Mouse (Mus musculus) heart, adult 9 months (tissue): ENCODE measurements around the gene Tmprss9.
A peak's percentile ranks its signal among the peaks of the same experiment; 100 is the strongest.

Experiments used
- DNase-seq, 2 experiments: peaks; one replicate each; pipeline ENCODE4 v3.0.0; 2022; ENCODE audit warnings: low spot score in 2 of 2

Tmprss9 gene

DNA sequence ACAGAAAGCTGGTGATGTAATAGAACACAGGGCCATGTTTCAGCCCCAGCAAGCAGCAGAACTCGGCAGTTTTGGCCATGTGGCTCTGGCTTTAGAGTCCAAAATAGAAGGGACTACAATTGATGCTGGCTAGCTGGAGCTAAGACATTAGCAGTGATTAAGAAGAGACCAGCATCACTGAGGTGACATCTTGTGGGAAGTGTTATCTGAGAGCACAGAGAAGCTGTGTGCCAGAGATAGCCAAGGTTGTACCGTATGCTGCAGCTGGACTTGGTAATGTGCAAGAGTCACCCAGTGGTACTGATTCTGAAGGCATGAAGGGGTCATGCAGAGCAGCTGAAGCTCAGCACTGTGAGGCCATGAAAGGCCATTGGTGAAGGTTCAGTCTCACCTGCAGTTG lies 43.6 kb downstream of the Tmprss9 start:
- DNase-seq: no peak

DNA sequence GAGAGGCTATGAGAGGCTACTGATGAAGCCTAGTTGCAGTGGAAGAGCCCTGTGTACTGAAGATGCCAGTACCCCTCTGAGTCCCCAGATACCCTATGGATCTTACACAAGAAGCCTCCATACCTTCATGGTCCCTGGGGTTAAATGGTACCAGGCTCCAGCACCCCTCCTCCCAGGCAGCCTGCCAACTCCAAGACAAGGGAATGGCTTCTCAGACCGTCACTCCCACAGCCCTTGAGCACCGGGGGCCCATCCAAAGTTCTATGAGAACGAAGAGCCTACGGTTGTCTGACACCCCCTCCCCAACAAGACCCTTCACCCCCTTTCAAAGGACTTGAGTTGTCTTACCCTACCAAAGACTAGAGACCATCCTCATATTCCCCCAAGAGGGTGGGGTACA lies 44.1 kb downstream of the Tmprss9 start:
- no peak for DNase-seq

DNA sequence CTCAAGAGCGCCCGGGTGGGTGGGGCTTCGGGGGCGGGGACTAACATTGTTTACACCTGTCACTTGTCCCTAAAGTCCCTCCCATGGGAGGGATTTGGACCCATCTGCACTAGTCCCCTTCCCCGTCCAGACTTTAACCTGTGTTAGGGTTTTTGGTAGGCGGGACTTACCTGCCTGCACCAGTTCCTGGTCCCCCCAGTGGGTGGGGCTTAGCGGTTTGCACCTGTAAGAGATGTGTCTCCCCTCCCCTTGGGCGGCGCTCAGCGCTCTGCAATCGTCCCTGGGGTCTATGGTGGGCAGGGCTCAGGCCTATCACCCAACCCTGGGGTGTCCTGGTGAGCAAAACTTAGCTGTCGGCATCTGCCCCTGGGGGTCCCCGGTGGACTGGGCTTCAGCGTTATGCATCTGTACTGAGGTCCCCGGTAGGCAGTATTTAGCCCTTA lies 45.7 kb downstream of the Tmprss9 start:
- no peak for DNase-seq

DNA sequence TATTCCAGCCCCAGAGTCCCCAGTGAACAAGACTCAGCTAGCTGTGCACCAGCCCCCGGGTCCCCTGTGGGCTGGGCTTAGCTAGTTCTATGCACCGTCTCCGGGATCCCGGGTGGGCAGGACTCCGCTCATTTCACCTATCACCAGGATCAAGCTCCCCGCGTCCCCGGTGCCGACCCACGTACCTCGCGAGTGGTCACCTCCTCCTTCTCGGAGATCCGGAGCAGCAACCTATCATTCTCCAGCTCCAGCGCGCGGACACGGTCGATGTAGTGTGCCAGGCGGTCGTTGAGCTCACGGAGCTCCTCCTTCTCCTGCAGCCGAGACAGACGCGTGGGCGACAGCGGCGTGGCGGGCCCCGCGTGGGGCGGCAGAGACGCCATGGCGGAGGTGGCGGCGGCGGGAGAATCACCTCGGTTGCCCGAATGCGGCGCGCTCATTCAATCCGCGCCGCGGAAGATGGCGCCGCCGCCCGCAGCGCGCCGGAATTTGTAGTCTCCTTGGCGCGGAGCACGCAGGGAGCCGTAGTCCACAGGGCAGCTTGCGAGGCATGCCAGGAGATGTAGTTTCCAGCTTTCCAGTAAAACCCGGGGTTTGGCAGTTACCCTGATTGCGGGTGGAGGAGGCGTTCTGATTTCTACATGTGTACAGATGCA lies 46.3 kb downstream of the Tmprss9 start, which contains the start of gene Lmnb2:
Gene Lmnb2, minus strand, starts transcription at position 467 of the 656 bp plus-strand sequence.
- DNase-seq: peak in 1 of 2 experiments; percentile 61

DNA sequence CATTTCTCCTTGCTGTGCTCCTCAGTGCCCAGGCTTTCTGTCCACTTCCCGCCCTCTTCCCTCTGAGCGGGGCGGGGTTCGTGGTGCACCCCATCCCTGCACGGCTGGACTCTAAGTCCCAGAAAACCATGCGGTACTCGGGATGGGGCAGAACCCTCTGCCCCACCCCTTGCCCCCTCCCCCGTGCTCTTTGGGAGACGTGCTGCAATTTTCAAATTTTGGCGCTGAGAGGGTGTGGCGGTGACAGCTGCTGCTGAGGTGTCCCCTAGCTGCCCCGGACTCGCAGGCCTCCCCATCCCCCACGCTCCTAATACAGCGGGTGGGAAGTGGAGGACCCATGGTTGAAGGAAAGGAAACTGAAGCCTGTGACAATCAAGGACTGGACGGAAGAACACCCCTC lies 50.3 kb downstream of the Tmprss9 start:
- no peak for DNase-seq

DNA sequence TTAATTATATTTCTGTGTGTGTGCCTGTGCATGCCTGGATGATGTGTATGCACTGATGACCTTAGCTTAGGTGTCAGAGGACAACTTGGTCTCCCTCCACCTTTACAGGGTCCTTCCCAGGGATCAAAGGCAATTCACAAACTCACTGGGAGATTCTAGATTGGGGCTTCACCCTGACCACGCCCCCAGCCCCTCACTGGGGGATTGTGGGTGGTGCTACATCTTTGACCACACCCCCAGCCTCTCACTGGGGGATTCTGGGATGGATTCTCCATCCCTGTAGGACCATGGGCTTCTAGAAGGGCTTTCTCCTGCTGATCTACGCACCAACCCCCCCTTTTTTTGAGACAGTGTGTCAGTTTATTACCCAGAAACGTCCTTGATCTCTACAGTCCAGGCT lies 53.8 kb downstream of the Tmprss9 start:
- DNase-seq: no peak

DNA sequence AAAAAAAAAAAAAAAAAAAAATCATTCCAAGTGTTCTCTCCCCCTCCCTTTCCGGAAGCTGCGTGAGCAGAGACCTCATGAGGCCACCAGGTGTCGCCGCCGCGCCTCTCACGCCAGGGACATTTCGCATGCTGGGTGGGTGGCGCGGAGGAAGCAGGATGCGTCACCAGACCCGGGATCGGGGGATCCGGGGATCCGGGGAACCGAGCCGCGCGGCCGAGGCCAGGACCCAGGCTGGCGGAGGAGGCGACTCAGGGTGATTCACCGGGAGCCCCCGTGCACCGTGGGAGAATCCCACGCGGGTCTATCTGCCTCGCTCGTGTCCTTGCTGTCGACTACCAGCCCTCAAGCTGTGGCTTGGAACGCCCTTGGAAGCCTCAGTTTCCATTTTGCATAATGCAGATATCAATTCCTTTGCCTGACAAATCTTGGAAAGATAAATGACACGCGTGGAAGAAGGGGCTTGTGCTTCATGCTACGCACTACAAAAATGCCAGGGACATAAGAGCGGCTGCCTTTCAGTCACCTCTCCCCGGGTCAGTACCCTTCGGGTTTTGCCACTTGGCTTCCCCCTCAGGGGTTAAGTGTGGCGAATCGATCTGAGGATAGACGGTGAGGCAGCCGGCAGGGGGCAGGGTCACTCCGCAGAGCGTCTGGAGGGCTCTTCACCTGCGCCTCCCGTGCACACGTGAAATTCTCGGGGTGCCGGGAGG lies 57.1 kb downstream of the Tmprss9 start:
- peak; percentile 90 to 92 for DNase-seq

DNA sequence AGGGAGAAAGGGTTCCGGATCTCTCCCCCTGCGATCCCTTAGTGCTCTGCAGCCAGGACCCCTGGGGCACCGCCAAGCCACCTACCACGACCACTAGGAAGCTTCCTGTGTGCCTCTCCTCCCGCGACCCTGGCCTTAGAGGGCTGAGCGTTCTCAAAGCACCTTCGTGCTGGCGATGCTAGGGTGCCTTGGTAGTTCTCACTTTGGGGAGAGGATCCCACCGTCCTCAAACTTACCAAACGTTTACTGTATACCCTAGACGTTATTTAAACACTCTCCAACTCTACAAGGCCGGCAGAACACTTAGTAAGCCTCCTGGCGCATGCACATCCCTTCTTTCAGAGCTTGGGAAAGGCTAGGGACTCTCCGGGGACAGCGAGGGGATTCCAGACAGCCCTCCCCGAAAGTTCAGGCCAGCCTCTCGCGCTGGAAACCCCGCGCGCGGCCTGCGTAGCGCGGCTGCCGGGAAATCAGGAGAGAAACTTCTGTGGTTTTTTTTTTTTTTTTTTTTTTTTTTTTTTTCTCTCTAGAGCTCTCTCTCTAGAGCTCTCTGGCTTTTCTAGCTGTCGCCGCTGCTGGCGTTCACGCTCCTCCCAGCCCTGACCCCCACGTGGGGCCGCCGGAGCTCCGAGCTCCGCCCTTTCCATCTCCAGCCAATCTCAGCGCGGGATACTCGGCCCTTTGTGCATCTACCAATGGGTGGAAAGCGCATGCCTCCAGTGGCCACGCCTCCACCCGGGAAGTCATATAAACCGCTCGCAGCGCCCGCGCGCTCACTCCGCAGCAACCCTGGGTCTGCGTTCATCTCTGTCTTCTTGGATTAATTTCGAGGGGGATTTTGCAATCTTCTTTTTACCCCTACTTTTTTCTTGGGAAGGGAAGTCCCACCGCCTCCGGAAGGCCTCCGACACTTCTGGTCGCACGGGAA lies 57.9 kb downstream of the Tmprss9 start, which contains the start of gene Gadd45b:
Gene Gadd45b, plus strand, starts transcription at position 775 of the 928 bp plus-strand sequence.
- peak; percentile 98 for DNase-seq

DNA sequence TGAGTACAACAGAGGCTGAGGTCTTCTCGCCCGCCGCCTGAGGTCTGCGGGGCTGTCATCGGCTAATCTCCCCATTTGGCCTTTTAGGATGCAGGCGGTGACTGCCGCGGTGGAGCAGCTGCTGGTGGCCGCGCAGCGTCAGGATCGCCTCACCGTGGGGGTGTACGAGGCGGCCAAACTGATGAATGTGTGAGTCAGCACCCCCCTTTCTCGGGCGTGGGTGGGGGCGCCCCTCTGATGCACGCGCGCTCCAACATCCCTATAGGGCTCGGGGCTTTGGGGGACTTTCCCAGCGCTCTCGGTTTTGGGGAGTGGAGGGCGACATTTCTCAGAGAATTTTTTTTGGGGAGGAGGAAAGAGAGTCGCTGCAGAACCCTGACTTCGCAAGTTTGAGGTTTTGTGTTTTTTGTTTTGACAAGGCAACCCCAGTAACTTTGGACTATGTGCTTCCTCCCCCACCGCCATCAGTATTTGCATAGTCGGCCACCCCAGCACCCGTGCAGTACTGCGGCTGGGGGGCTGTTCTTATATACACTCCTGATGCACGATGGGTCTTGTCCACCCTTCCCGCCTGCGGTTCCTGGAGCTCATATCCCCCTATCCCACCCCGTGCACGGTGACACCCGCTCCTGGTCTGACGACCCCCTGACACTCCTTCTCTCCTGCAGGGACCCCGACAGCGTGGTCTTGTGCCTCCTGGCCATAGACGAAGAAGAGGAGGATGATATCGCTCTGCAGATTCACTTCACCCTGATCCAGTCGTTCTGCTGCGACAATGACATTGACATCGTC lies 58.9 kb downstream of the Tmprss9 start:
- DNase-seq: peak; percentile 47 to 51

DNA sequence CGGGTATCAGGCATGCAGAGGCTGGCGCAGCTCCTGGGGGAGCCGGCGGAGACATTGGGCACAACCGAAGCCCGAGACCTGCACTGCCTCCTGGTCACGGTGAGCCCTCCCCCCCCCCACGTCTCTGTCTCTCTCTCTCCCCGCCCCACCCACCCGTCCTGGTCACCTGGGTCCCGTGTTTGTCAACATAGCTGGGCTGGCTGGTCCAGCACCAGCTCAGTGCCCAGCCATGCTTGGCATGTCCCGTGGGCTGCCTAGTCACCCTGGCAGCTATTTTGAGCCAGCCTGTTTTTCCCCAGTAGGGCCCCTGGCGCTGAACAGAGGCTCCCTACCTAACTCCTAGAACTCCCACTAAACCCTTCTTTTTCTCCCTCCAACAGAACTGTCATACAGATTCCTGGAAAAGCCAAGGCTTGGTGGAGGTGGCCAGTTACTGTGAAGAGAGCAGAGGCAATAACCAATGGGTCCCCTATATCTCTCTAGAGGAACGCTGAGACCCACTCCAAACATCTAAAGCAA lies 59.6 kb downstream of the Tmprss9 start:
- peak; percentile 70 to 72 for DNase-seq

DNA sequence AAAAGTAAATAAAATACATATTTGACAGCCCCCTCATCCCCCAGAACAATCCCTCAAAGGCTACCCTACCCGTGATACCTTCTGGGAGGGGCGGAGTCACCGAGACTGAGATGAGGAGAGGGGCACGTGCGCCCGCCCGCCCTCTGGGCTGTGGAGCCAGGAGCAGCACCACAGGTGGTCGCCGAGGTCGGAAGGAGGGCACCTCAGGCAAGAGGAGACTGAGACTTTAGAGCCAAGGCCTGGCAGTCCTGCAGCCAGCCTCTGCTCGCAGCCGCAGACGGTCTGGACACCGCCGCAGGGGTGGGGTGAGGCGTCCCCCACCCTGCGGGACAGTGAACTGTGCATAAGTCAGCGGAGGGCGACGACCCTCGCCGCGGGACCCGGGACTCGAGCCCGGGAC lies 60.0 kb downstream of the Tmprss9 start:
- DNase-seq: no peak

DNA sequence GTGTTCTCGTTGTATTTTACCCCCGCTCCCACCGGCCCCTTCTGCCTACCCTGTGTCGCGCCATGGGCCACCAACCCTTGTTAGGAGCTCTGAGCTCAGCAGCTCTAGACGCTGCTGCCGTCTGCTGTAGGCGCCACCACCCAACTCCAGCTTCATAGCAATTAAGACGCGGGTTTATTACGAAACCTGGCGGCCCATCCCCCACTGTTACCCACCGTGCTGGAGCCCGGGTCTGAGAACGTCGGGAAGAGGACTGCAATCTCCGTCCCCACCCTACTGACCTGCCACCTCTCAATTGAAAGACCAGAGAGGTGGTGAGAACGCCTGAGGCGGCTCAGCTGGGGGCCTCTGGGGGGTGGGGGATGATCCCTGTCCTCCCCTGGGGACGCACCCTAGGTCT lies 60.6 kb downstream of the Tmprss9 start:
- no peak for DNase-seq

DNA sequence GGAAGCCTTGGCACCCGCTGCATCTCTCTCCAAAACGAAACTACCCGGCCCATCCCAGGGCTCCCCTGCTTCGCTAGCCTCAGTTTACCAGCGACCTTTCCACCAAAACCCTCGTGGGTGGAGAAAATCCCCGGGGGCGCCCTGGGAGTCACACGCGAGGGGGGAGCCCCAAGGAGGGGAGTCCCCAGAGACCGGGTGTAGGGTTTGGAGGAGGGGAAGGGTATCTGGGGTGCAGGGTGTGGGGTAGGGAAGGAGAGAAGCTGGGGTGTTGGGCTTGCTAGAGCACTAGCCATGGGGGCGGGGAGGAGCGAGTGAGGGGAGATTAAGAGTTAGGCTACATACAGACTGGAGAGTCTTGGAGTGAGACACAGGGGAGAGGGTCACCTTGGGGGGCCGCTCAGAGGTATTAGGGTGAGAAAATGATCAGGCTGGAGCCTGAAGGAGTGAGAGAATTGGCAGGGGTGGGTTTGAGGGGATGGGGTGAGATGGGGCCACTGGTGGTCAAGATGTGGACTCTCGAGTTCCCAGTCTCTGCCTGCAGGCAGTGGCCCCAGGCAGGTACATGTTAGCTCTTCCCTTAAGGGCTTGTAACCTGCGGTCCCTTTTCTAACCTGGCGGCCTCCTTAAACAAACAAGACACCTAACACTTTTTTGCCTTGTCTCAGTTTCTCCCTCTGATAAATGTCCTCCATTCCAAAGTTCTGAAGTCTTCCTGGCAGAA lies 61.2 kb downstream of the Tmprss9 start:
- peak in 1 of 2 experiments; percentile 42 for DNase-seq

DNA sequence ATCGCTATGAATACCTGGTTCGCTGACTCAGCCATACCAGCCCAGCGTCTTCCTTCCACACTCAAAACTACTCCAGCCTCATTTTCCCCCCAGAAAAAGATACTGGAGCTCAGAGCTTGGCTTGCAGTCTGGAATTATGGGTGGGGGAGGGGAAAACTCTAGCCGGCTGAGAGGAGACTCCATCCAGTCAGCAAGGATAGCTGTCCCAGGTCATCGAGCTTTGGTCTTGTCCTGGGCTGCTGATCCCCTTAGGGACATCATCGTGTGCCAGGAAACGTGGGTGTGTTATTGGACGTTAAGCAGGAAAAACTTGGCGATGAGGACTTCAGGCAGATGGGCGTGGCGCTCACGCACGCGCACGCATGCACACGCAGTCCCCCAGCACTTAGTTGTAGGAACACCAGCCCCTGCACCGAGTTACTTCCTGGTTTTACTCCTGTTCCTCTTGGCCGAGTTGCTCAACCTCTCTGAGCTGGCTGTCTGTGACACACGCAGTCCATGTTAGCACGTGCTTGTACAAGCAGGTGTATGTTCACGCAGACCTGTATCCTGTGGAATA lies 61.9 kb downstream of the Tmprss9 start:
- peak; percentile 54 to 58 for DNase-seq

DNA sequence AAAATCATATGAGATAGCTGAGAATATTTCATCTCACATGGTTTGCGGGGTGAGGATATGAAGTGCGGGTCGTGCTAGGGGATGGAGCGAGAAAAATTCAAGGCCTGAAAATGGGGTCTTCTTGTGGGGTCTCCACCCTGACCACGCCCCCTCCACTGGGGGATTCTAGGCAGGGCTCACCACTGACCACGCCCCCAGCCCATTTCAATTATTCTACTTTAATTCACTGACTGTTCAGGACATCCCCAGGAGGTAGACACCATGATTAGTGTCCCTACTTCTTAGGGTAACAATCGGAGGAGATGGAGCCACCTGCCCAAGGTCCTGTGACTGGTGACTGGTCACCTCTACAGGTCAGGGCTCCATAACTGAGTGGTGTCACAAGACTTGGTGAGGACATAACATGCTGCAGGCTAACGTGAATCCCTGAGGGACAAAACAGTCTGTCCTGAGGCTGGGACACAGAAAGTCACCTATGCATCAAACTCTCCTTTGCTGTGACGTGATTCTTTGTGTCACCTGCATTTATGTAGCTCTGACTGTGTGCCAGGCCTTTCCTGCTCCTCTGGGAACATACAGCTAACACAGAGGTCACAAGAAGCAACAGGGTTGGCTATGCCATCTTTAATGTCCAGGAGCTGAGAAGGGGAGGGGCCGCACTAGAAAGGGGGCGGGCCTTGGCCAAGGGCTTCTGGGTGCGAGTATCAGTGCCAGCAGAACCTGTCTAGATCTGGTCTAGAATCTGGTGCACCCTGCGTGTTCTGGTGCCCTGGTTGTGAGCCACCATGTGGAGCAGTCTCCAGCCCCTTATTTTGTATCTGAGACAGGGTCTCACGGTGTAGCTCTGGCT lies 62.7 kb downstream of the Tmprss9 start:
- DNase-seq: no peak

DNA sequence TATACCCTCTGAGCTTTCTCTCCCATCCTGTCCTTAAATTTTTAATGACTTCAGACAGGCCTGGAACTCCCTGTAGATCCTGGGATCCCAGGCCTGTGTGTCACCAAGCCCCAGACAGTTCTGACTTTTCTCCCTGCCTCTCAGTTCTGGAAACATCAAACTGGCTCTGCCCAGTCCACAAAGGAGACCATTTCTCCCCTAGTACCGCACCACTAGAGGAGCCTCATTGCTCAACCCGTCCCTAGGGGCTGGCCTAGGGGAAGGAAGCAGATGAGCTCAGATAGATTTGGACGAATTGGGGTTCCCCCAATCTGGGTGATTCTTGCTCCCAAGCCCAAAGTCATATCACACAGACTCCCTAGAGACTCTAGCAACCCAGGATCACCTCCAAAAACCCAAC lies 63.6 kb downstream of the Tmprss9 start:
- DNase-seq: peak; percentile 44 to 51

DNA sequence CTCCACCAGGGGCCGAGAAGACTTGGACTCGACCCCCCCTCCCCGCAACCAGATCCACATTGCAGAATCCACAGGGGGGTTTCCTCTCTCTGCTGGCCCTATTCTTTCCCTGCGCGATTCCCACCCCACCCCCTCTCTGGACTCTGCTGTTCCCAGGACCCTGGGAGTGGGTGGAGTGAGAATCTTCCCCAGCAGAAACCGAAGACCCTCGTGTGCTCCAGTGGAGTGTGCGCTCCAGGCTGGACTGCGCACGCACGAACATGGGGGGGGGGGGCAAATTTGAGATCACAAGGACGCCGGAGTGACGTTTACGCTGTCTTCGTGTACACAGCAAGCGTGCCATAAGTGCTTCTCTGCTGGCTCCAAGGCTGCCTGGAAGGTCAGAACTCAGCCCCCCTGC lies 64.0 kb downstream of the Tmprss9 start:
- DNase-seq: no peak

DNA sequence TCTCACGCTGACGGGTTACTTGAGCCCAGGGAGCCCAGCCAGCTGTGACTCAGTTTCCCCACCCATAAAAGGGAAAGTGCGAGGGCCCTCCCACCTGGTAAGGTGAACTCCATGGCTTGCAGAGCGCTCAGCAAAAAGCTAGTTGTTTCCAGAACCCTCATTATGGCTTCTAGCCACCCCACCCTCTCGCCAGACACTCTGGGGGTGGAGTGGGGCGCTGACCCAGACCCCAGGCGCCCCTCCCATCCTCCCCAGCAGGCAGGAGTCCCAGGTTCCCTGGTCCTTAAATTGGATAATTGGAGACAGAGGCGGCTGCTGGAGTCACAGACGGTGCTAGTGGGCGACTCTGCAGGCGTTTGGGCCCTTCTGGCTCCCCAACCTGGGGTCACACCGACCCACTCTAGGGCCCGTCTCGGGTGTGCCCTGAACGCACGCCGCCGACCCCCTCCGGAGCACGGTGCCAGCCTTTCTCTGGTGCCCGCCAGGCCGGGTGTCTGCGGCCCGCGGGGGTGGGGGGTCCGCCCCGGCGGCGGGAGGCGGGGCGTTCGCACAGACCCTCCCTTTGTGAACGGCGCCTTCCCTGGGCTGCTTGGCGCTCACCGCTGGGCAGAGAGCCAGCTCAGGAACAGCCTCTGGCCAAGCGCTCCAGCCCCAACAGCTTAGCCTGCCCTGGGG lies 64.6 kb downstream of the Tmprss9 start:
- peak in 1 of 2 experiments; percentile 77 for DNase-seq

DNA sequence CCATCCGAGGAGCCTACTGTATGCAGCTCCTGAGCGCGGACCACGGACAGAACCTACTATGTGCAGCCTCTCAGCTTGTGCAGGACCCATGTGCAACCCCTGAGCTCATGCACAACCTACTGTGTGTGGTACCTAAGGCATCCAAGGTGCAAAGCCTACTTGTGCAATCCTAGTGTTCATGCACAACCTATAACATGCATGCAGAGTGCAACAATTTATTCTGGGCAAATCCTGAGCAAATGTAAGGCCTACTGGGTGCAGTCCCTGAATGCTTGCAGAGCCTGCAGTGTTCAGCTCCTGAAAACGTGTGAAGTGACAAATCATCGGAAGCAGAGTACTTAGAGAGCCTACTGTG lies 65.1 kb downstream of the Tmprss9 start:
- no peak for DNase-seq
